Mouse (Mus musculus) kidney, embryonic 14.5 days (tissue): ENCODE measurements around the gene Rtl5. TPM values are rescaled to one million over a fixed set of nuclear protein-coding genes. Genes with fewer than 3 reads are reported as not detected.

Experiments
- polyA plus RNA-seq: library from polyadenylated mRNA; unstranded; fragments of >200 nt; fragmentation: Nextera tagmentation; extraction: Ambion mirVana; gene quantifications from 2 replicates; pipeline ENCODE4 v1.2.1, GENCODE M21; 2014

Rtl5 gene
- polyA plus RNA-seq, 1 experiment from 2014 or later: 2.0 TPM

Other genes with a start within 250 kb of the Rtl5 start
- 9.0 and 16.5 TPM in 2 replicates for gene Nhsl2, start 221.9 kb downstream of the Rtl5 start, polyA plus RNA-seq
- 73.2 and 103 TPM in 2 replicates for gene Pin4, start 48.1 kb upstream of the Rtl5 start, polyA plus RNA-seq
- gene Ercc6l, start 85.8 kb upstream of the Rtl5 start, polyA plus RNA-seq: 10.1 and 19.0 TPM in 2 replicates
- gene Rps4x, start 118.1 kb upstream of the Rtl5 start, polyA plus RNA-seq: 993 and 1,252 TPM in 2 replicates
- gene Cited1, start 180.9 kb upstream of the Rtl5 start, polyA plus RNA-seq: 167 and 188 TPM in 2 replicates